Mouse (Mus musculus): ENCODE data around the gene Trpc7. TPM values are rescaled to one million over a fixed set of nuclear protein-coding genes. Genes with fewer than 3 reads are reported as not detected.

Trpc7 gene
- polyA plus RNA-seq, 1 experiment from 2014 or later: not detected

GRCm38 (mm10) chr13:56805131-56805530 is 90.7 kb downstream of the Trpc7 start:
- no peaks in the 10 kb centered on the region for H3K27me3 ChIP-seq (replicated peaks; ENCODE audit: insufficient read depth, low read length)
- no peaks in the 10 kb centered on the region for H3K9me3 ChIP-seq (ENCODE audit: low read length)
- ATAC-seq: no peak
- no peak overlapping the region for H3K27ac ChIP-seq (ENCODE audit: low read length)
- 78% methylated on average over 3 of the region's 3 CpGs for WGBS
- DNase-seq (ENCODE audit: low spot score): no peak
- H3K9ac ChIP-seq (replicated peaks; ENCODE audit: low read depth): no peak overlapping the region
- TF ChIP-seq CTCF (IDR thresholded peaks at IDR 0.05) (no peak), EP300 (IDR thresholded peaks at IDR 0.05) (no peak)
- H3K4me1 ChIP-seq (ENCODE audit: insufficient read depth, low read depth, low read length): no peaks in the 10 kb centered on the region
- no peak overlapping the region for H3K4me3 ChIP-seq (ENCODE audit: low read depth, low read length)
- no peak overlapping the region for H3K4me2 ChIP-seq (replicated peaks; ENCODE audit: low read depth, low read length)
- H3K36me3 ChIP-seq (ENCODE audit: insufficient read depth, low read length): no peaks in the 10 kb centered on the region

- Histone ChIP-seq H3K27me3 (replicated peaks; ENCODE audit: insufficient read depth, low read length) (no peaks in the 10 kb centered on the region), H3K4me3 (ENCODE audit: low read depth, low read length) (no peak overlapping the region), H3K4me2 (replicated peaks; ENCODE audit: low read depth, low read length) (no peak overlapping the region), H3K27ac (ENCODE audit: low read length) (no peak overlapping the region), H3K9me3 (ENCODE audit: low read length) (no peaks in the 10 kb centered on the region), H3K9ac (replicated peaks; ENCODE audit: low read depth) (no peak overlapping the region), H3K4me1 (ENCODE audit: insufficient read depth, low read depth, low read length) (no peaks in the 10 kb centered on the region), H3K36me3 (ENCODE audit: insufficient read depth, low read length) (no peaks in the 10 kb centered on the region)
- WGBS: 65% methylated on average over 7 of the region's 7 CpGs
- TF ChIP-seq EP300 (IDR thresholded peaks at IDR 0.05) (no peak), CTCF (IDR thresholded peaks at IDR 0.05) (no peak)
- DNase-seq (ENCODE audit: low spot score) (no peak), ATAC-seq (no peak)
Measured at GRCm38 (mm10) chr13:56797459-56797858, 98.3 kb downstream of the Trpc7 start.

- no peaks in the 10 kb centered on the region for H3K4me1 ChIP-seq (ENCODE audit: insufficient read depth, low read depth, low read length)
- ATAC-seq (no peak), DNase-seq (ENCODE audit: low spot score) (no peak)
- H3K36me3 ChIP-seq (ENCODE audit: insufficient read depth, low read length): no peaks in the 10 kb centered on the region
- H3K27ac ChIP-seq (ENCODE audit: low read length): no peak overlapping the region
- H3K9me3 ChIP-seq (ENCODE audit: low read length): no peaks in the 10 kb centered on the region
- no peak for TF ChIP-seq CTCF (IDR thresholded peaks at IDR 0.05)
- no peak overlapping the region for H3K9ac ChIP-seq (replicated peaks; ENCODE audit: low read depth)
- WGBS: 81% methylated on average over 7 of the region's 7 CpGs
- no peak overlapping the region for H3K4me3 ChIP-seq (ENCODE audit: low read depth, low read length)
- no peaks in the 10 kb centered on the region for H3K27me3 ChIP-seq (replicated peaks; ENCODE audit: insufficient read depth, low read length)
- H3K4me2 ChIP-seq (replicated peaks; ENCODE audit: low read depth, low read length): no peak overlapping the region
Measured at GRCm38 (mm10) chr13:56795501-56795900, 100.3 kb downstream of the Trpc7 start.

- Histone ChIP-seq H3K36me3 (ENCODE audit: insufficient read depth, low read length) (no peaks in the 10 kb centered on the region), H3K9me3 (ENCODE audit: low read length) (no peaks in the 10 kb centered on the region), H3K27ac (ENCODE audit: low read length) (no peak overlapping the region), H3K4me1 (ENCODE audit: insufficient read depth, low read depth, low read length) (no peaks in the 10 kb centered on the region), H3K9ac (replicated peaks; ENCODE audit: low read depth) (no peak overlapping the region), H3K4me2 (replicated peaks; ENCODE audit: low read depth, low read length) (no peak overlapping the region), H3K4me3 (ENCODE audit: low read depth, low read length) (no peak overlapping the region), H3K27me3 (replicated peaks; ENCODE audit: insufficient read depth, low read length) (no peaks in the 10 kb centered on the region)
- TF ChIP-seq CTCF (IDR thresholded peaks at IDR 0.05): no peak
- no peak for TF ChIP-seq EP300 (IDR thresholded peaks at IDR 0.05)
- ATAC-seq (no peak), DNase-seq (ENCODE audit: low spot score) (no peak)
- WGBS: 60% methylated on average over 7 of the region's 7 CpGs
Measured at GRCm38 (mm10) chr13:56794441-56794840, 101.4 kb downstream of the Trpc7 start.

- Histone ChIP-seq H3K36me3 (ENCODE audit: insufficient read depth, low read length) (no peaks in the 10 kb centered on the region), H3K27ac (ENCODE audit: low read length) (no peak overlapping the region), H3K9me3 (ENCODE audit: low read length) (no peaks in the 10 kb centered on the region), H3K4me3 (ENCODE audit: low read depth, low read length) (no peak overlapping the region), H3K9ac (replicated peaks; ENCODE audit: low read depth) (no peak overlapping the region), H3K4me2 (replicated peaks; ENCODE audit: low read depth, low read length) (no peak overlapping the region), H3K4me1 (ENCODE audit: insufficient read depth, low read depth, low read length) (no peaks in the 10 kb centered on the region), H3K27me3 (replicated peaks; ENCODE audit: insufficient read depth, low read length) (no peaks in the 10 kb centered on the region)
- TF ChIP-seq EP300 (IDR thresholded peaks at IDR 0.05) (no peak), CTCF (IDR thresholded peaks at IDR 0.05) (no peak)
- no peak for ATAC-seq
- 65% methylated on average over 3 of the region's 3 CpGs for WGBS
- DNase-seq (ENCODE audit: low spot score): no peak
Measured at GRCm38 (mm10) chr13:56792844-56793243, 102.9 kb downstream of the Trpc7 start.

- ATAC-seq (no peak), DNase-seq (ENCODE audit: low spot score) (no peak)
- WGBS: 92% methylated on average over 3 of the region's 3 CpGs
- Histone ChIP-seq H3K4me2 (replicated peaks; ENCODE audit: low read depth, low read length) (no peak overlapping the region), H3K4me3 (ENCODE audit: low read depth, low read length) (no peak overlapping the region), H3K36me3 (ENCODE audit: insufficient read depth, low read length) (no peaks in the 10 kb centered on the region), H3K27me3 (replicated peaks; ENCODE audit: insufficient read depth, low read length) (no peaks in the 10 kb centered on the region), H3K9ac (replicated peaks; ENCODE audit: low read depth) (no peak overlapping the region), H3K9me3 (ENCODE audit: low read length) (no peaks in the 10 kb centered on the region), H3K27ac (ENCODE audit: low read length) (no peak overlapping the region), H3K4me1 (ENCODE audit: insufficient read depth, low read depth, low read length) (no peaks in the 10 kb centered on the region)
- TF ChIP-seq CTCF (IDR thresholded peaks at IDR 0.05) (no peak), EP300 (IDR thresholded peaks at IDR 0.05) (no peak)
Measured at GRCm38 (mm10) chr13:56790683-56791082, 105.1 kb downstream of the Trpc7 start.

GRCm38 (mm10) chr13:56782621-56783020 is 113.2 kb downstream of the Trpc7 start:
- Histone ChIP-seq H3K4me3 (ENCODE audit: low read depth, low read length) (no peak overlapping the region), H3K27me3 (replicated peaks; ENCODE audit: insufficient read depth, low read length) (no peaks in the 10 kb centered on the region), H3K9ac (replicated peaks; ENCODE audit: low read depth) (no peak overlapping the region), H3K36me3 (ENCODE audit: insufficient read depth, low read length) (no peaks in the 10 kb centered on the region), H3K4me1 (ENCODE audit: insufficient read depth, low read depth, low read length) (no peaks in the 10 kb centered on the region), H3K9me3 (ENCODE audit: low read length) (no peaks in the 10 kb centered on the region), H3K27ac (ENCODE audit: low read length) (no peak overlapping the region), H3K4me2 (replicated peaks; ENCODE audit: low read depth, low read length) (no peak overlapping the region)
- DNase-seq (ENCODE audit: low spot score) (no peak), ATAC-seq (no peak)
- TF ChIP-seq EP300 (IDR thresholded peaks at IDR 0.05): no peak
- TF ChIP-seq CTCF (IDR thresholded peaks at IDR 0.05): no peak
- 85% methylated on average over 1 of the region's 1 CpGs for WGBS

All from lung, postnatal 0 days (tissue).